Mouse (Mus musculus): ENCODE measurements at regions not wholly inside any gene's neighbourhood (a gene's known extent, or its start where the extent isn't known, plus 50 kb on each side); places are given as distances from the start of the nearest gene placed in this dataset.

DNA sequence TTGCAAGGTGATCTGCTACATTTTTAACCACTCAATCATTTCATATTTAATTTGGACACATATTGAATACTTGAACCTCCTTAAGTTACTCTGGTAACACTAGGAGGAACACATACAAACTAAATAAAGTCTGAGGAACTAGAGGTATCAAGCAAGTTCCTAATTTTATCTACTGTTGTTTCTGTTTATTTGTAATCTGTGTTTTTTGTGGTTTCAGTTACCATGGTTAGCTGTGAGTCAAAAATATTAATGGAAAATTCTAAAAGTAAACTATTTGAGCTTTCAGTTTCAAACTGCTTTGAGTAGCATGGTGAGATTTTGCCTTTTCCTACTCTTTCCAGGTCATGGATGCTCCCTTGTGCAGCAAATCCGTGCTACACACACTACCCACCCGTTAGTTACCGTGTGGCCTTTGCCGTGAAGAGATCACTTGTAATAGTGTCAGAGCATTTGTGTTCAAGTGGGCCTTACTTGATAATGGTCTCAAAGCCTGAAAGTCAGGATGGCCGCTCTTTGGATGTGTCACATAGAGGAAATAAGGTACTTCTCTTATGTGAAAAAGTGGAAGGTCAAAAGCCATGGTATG lies 177.0 kb upstream of the Stt3b start:
- no peak overlapping the region for H3K9ac ChIP-seq (replicated peaks; ENCODE audit: low read length)
- DNase-seq (ENCODE audit: low spot score) (no peak), ATAC-seq (no peak)
- H3K36me3 ChIP-seq (ENCODE audit: insufficient read depth, low read length) = no peaks in the 10 kb centered on the region
- H3K4me3 ChIP-seq (ENCODE audit: low read length) = no peak overlapping the region
- H3K27ac ChIP-seq = no peak overlapping the region
- H3K4me1 ChIP-seq (ENCODE audit: insufficient read depth, low read length) = no peaks in the 10 kb centered on the region
- 94% methylated on average over 5 of the region's 5 CpGs for WGBS
- H3K27me3 ChIP-seq (ENCODE audit: insufficient read depth, low read length) = no peaks in the 10 kb centered on the region
- no peaks in the 10 kb centered on the region for H3K9me3 ChIP-seq (ENCODE audit: low read length)
- no peak overlapping the region for H3K4me2 ChIP-seq (ENCODE audit: low read depth, low read length)
- TF ChIP-seq CTCF (IDR thresholded peaks at IDR 0.05; ENCODE audit: low read depth) = no peak

DNA sequence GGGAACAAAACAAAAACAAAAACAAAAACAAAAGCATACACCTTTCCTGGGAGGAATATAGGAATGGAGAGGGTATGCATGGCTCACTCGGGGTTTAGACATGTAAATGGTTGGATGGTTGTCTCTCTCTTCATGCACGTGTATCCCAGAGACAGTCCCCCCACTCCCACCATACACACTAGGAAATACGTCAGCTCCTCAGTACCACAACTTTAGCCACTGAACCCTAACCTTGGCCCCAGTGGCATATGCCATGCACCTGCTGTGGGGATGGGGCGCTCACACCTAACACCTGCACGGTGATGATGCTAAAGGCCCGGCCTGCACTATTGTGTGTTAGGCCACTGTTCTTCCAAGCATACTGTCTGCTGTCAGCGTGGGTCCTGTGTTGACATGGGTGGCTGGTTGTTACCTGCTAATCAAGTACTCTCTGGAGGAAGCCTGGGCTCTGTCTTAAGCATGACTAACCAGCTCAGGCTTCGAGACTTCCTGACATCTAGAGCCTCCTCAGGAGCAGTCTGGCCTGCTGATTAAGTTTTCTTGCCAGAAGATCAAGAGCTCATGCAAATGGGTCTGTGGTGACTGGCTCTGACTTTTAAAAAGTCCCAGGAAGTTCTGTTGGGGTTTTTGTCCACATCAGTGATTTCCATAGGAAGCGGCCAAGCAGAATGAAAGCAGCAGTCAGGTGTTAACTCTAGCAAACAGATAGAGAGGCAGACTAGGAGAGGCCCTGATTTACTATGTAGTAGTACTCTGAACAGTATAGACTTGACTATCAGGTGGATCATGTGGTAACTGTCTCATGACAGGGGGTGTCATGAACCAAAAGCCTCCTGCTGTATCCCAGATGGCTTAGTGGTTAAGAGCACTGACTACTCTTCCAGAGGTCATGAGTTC lies 178.9 kb upstream of the Stt3b start:
- Histone ChIP-seq H3K4me3 (ENCODE audit: low read length) (no peak overlapping the region), H3K4me2 (ENCODE audit: low read depth, low read length) (no peak overlapping the region), H3K4me1 (ENCODE audit: insufficient read depth, low read length) (no peaks in the 10 kb centered on the region), H3K36me3 (ENCODE audit: insufficient read depth, low read length) (no peaks in the 10 kb centered on the region), H3K27me3 (ENCODE audit: insufficient read depth, low read length) (no peaks in the 10 kb centered on the region), H3K9me3 (ENCODE audit: low read length) (no peaks in the 10 kb centered on the region), H3K27ac (no peak overlapping the region), H3K9ac (replicated peaks; ENCODE audit: low read length) (no peak overlapping the region)
- 74% methylated on average over 9 of the region's 9 CpGs for WGBS
- TF ChIP-seq CTCF (IDR thresholded peaks at IDR 0.05; ENCODE audit: low read depth) = no peak
- DNase-seq (ENCODE audit: low spot score) = no peak
- no peak for ATAC-seq

DNA sequence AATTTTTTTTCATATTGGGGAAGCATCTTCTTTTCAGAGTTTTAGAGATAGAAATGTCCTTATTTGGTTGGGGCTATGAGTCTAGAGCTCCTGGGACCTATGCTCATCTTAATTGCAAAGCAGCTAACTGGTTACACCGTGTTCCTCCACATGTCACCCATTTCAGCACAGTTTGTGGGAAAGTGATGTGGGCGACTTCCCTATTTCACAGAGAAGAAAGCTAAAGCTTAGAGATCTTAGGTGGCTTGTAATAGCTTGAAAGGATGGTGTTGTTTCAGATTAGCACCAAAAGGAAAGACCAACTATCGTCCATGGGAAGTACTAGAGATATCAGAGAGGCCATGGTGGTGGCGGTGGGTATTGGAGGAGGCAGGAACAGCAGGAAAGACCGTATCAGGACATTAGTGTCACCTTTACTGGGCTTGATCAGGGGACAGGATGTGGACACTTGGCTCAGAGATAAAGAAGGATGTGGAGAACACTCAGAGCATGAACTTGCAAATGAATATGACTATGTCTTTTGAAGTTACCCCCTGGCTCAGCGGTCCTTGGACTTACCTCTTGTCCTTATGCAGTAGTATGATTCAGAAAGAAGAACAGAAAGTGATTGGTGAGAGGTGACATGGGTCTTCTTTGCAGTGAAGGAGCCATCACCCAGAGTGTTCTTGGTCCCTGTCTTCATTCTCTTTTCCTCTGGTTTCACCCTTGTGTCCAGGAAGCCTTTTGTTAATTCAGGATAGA lies 182.4 kb upstream of the Stt3b start:
- TF ChIP-seq CTCF (IDR thresholded peaks at IDR 0.05; ENCODE audit: low read depth) = no peak
- Histone ChIP-seq H3K27me3 (ENCODE audit: insufficient read depth, low read length) (no peaks in the 10 kb centered on the region), H3K4me3 (ENCODE audit: low read length) (no peak overlapping the region), H3K4me1 (ENCODE audit: insufficient read depth, low read length) (no peaks in the 10 kb centered on the region), H3K9ac (replicated peaks; ENCODE audit: low read length) (no peak overlapping the region), H3K9me3 (ENCODE audit: low read length) (no peaks in the 10 kb centered on the region), H3K36me3 (ENCODE audit: insufficient read depth, low read length) (no peaks in the 10 kb centered on the region), H3K4me2 (ENCODE audit: low read depth, low read length) (no peak overlapping the region), H3K27ac (no peak overlapping the region)
- 89% methylated on average over 6 of the region's 6 CpGs for WGBS
- DNase-seq (ENCODE audit: low spot score) (no peak), ATAC-seq (no peak)

DNA sequence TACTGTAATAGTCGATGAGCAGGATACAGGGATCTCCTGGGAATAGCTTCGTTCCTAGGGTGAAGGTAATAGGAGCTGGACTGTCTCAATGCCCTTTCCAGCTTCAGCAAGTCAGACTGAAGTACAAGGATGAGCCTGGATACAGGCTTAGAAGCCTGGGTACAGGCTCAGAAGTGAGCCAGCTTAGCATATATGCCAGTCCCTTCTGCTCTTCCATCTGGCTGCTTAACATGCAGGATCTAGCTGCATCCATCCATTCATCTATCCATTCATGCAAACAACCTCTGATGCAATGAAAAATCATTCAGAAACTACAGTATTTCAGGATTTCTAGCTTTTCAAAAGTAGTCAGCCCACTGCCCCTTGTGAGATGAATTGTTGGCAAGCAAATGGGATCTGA lies 183.5 kb upstream of the Stt3b start:
- Histone ChIP-seq H3K27me3 (ENCODE audit: insufficient read depth, low read length) (no peaks in the 10 kb centered on the region), H3K36me3 (ENCODE audit: insufficient read depth, low read length) (no peaks in the 10 kb centered on the region), H3K27ac (no peak overlapping the region), H3K4me3 (ENCODE audit: low read length) (no peak overlapping the region), H3K4me2 (ENCODE audit: low read depth, low read length) (no peak overlapping the region), H3K9me3 (ENCODE audit: low read length) (no peaks in the 10 kb centered on the region), H3K4me1 (ENCODE audit: insufficient read depth, low read length) (no peaks in the 10 kb centered on the region), H3K9ac (replicated peaks; ENCODE audit: low read length) (no peak overlapping the region)
- TF ChIP-seq CTCF (IDR thresholded peaks at IDR 0.05; ENCODE audit: low read depth) = no peak
- DNase-seq (ENCODE audit: low spot score) = no peak
- ATAC-seq = no peak
- WGBS = 94% methylated on average over 2 of the region's 2 CpGs

DNA sequence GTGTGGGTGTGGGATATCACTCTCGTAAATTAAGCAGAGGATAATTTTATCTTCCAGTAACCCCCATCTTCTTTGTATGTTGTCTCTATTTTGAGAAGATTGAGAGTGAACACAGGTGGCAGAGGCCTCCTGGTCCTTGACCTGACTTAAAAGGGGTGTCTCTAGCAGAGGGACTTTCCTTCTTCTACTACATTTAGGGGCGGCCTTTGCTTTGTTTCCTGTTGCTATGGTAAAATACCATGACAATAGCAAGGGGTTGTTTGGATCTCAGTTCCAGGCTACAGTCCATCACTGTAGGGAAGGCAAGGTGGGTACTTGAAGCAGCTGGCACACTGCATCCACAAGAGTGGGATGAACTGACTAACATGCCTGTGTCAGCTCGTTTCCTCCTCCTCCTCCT lies 189.3 kb upstream of the Stt3b start:
- TF ChIP-seq CTCF (IDR thresholded peaks at IDR 0.05; ENCODE audit: low read depth) = no peak
- no peak overlapping the region for H3K27ac ChIP-seq
- no peak overlapping the region for H3K4me2 ChIP-seq (ENCODE audit: low read depth, low read length)
- DNase-seq (ENCODE audit: low spot score) = no peak
- 54% methylated on average over 3 of the region's 3 CpGs for WGBS
- no peaks in the 10 kb centered on the region for H3K36me3 ChIP-seq (ENCODE audit: insufficient read depth, low read length)
- no peak overlapping the region for H3K4me3 ChIP-seq (ENCODE audit: low read length)
- no peaks in the 10 kb centered on the region for H3K27me3 ChIP-seq (ENCODE audit: insufficient read depth, low read length)
- H3K9ac ChIP-seq (replicated peaks; ENCODE audit: low read length) = no peak overlapping the region
- no peaks in the 10 kb centered on the region for H3K4me1 ChIP-seq (ENCODE audit: insufficient read depth, low read length)
- no peaks in the 10 kb centered on the region for H3K9me3 ChIP-seq (ENCODE audit: low read length)
- ATAC-seq = no peak

DNA sequence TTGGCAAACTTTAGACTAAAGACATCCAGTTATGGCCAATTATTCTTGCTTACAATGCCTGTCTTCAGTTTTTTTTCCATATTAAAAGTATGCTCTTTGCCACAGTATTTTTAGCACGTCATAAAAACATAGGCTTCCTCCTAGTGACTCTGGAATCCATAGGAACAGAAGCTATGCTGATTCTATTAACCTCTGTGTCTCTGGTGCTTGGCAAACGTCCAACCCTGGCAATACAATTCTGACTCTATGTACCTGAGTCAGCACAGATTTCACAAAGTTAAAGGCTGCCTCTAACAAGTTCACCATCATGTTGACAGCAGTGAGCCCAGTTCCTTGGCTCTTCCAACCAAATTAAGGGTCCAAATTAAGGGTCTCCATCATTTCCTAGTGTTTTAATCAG lies 194.6 kb upstream of the Stt3b start:
- WGBS = 27% methylated on average over 2 of the region's 2 CpGs
- no peak for ATAC-seq
- Histone ChIP-seq H3K27ac (no peak overlapping the region), H3K4me1 (ENCODE audit: insufficient read depth, low read length) (no peaks in the 10 kb centered on the region), H3K4me3 (ENCODE audit: low read length) (no peak overlapping the region), H3K36me3 (ENCODE audit: insufficient read depth, low read length) (no peaks in the 10 kb centered on the region), H3K27me3 (ENCODE audit: insufficient read depth, low read length) (no peaks in the 10 kb centered on the region), H3K9ac (replicated peaks; ENCODE audit: low read length) (no peak overlapping the region), H3K9me3 (ENCODE audit: low read length) (no peaks in the 10 kb centered on the region), H3K4me2 (ENCODE audit: low read depth, low read length) (no peak overlapping the region)
- DNase-seq (ENCODE audit: low spot score) = no peak
- no peak for TF ChIP-seq CTCF (IDR thresholded peaks at IDR 0.05; ENCODE audit: low read depth)

Measured in hindbrain, postnatal 0 days (tissue).